Mouse (Mus musculus) ES-E14 (cell line): Measurements from ENCODE around the gene Gm47969. TPM values are rescaled to one million over a fixed set of nuclear protein-coding genes. Genes with fewer than 3 reads are reported as not detected.

Source experiments
- DNase-seq: peaks from one replicate; pipeline ENCODE4 v3.0.0-alpha.2; 2013; ENCODE audit warnings: low read depth, low spot score
- H3K27ac ChIP-seq: 2 replicates; pipeline ENCODE4 v1.5.1; 2012; ENCODE audit warnings: low read depth, mild to moderate bottlenecking, low read length, moderate library complexity, mixed read lengths; ENCODE audit not compliant: poor library complexity, insufficient read depth, severe bottlenecking
- H3K36me3 ChIP-seq: 2 replicates; pipeline ENCODE4 v1.6.1; 2012; ENCODE audit warnings: mild to moderate bottlenecking, low read length, moderate library complexity, mixed read lengths; ENCODE audit not compliant: control insufficient read depth, poor library complexity, insufficient read depth, severe bottlenecking
- H3K4me1 ChIP-seq, 2 experiments: fragments of 150-350 bp in 1 of 2; sonication (generic) in 1 of 2; 2 replicates each; pipeline ENCODE4 v1.6.1; 2012; ENCODE audit warnings: low read length in 2 of 2, mild to moderate bottlenecking in 1 of 2, mixed read lengths in 1 of 2; ENCODE audit not compliant: control insufficient read depth in 2 of 2, insufficient read depth in 2 of 2, poor library complexity in 1 of 2
- H3K4me3 ChIP-seq, 2 experiments: fragments of 150-350 bp in 1 of 2; sonication (generic) in 1 of 2; 2 replicates each; pipeline ENCODE4 v1.5.1; 2012; ENCODE audit warnings: low read length in 2 of 2, low read depth in 1 of 2, mild to moderate bottlenecking in 1 of 2, mixed read lengths in 1 of 2; ENCODE audit not compliant: insufficient read depth in 1 of 2, poor library complexity in 1 of 2, severe bottlenecking in 1 of 2
- H3K9ac ChIP-seq: 2 replicates; pipeline ENCODE4 v1.6.1; 2012; ENCODE audit warnings: low read depth, mild to moderate bottlenecking, low read length, mixed read lengths; ENCODE audit not compliant: poor library complexity, insufficient read depth, severe bottlenecking
- H3K9me3 ChIP-seq: fragments of 150-350 bp; sonication (generic); 2 replicates; pipeline ENCODE4 v1.6.1; 2012; ENCODE audit warnings: low read depth, mild to moderate bottlenecking, low read length; ENCODE audit not compliant: control insufficient read depth, insufficient read depth
- CHD2 ChIP-seq: IDR thresholded peaks from 2 replicates; pipeline ENCODE4 v1.6.1; 2014; ENCODE audit warnings: mild to moderate bottlenecking, low read depth, low read length, inconsistent platforms
- HCFC1 ChIP-seq: IDR thresholded peaks from 2 replicates; pipeline ENCODE4 v1.6.1; 2012; ENCODE audit warnings: low read length, inconsistent platforms, borderline replicate concordance; ENCODE audit not compliant: insufficient read depth
- MAFK ChIP-seq: IDR thresholded peaks from 2 replicates; pipeline ENCODE4 v1.6.1; 2014; ENCODE audit warnings: mild to moderate bottlenecking, low read depth, low read length, inconsistent platforms; ENCODE audit not compliant: insufficient read depth
- ZC3H11A ChIP-seq: IDR thresholded peaks from 2 replicates; pipeline ENCODE4 v1.6.1; 2012; ENCODE audit warnings: low read depth, mild to moderate bottlenecking, inconsistent platforms, low read length, borderline replicate concordance
- ZNF384 ChIP-seq: IDR thresholded peaks from 2 replicates; pipeline ENCODE4 v1.6.1; 2012; ENCODE audit warnings: low read depth, low read length, inconsistent platforms
- in situ Hi-C, 2 experiments: fragments of 600-800 bp; cut with MboI; formaldehyde crosslinking; loops; one replicate each; pipeline ENCODE4 v1.15.1; 2025; ENCODE audit warnings: low sequenced_read_pairs in 2 of 2, inconsistent platforms in 1 of 2; ENCODE audit not compliant: unreplicated experiment in 2 of 2
- total RNA-seq: library from RNA; depleted of rRNA; stranded (reverse); fragments of 300-350 nt; gene quantifications from 2 replicates; pipeline ENCODE4 v1.2.3, GENCODE M21; 2012

Gene Gm47969
- total RNA-seq, 1 experiment = 0.22 TPM

GRCm38 (mm10) chr1:83058481-83058880 is 13.7 kb downstream of the Gm47969 start:
- in situ Hi-C loops = no loop called here
- no peak for TF ChIP-seq ZNF384
- no peak for TF ChIP-seq ZC3H11A
- TF ChIP-seq HCFC1 = no peak
- TF ChIP-seq CHD2 = no peak
- no peak for TF ChIP-seq MAFK
- H3K9me3 ChIP-seq = no peaks in the 10 kb centered on the region
- H3K4me3 ChIP-seq = no peak overlapping the region
- no peak for DNase-seq
- H3K27ac ChIP-seq = no peak overlapping the region
- H3K9ac ChIP-seq = no peak overlapping the region
- H3K36me3 ChIP-seq = no peaks in the 10 kb centered on the region
- H3K4me1 ChIP-seq = no peaks in the 10 kb centered on the region

- Histone ChIP-seq H3K4me1 (no peaks in the 10 kb centered on the region), H3K36me3 (no peaks in the 10 kb centered on the region), H3K4me3 (no peak within 1 kb of the TSS), H3K9me3 (no peaks in the 10 kb centered on the region), H3K27ac (no peak within 1 kb of the TSS), H3K9ac (no peak within 1 kb of the TSS)
- no peak for DNase-seq
- in situ Hi-C loops = no loop called here
- no peak for TF ChIP-seq ZC3H11A
- no peak for TF ChIP-seq ZNF384
- TF ChIP-seq HCFC1 = no peak
- no peak for TF ChIP-seq CHD2
- no peak for TF ChIP-seq MAFK
These were observed 14.5 kb downstream of the Gm47969 start, which contains the start of gene A030005K14Rik for GRCm38 (mm10) chr1:83059278-83059677. TSS of gene A030005K14Rik (minus strand) at chr1:83059378.

GRCm38 (mm10) chr1:83060643-83061042 is 15.9 kb downstream of the Gm47969 start, which contains the start of gene Krtap28-13:
TSS of gene Krtap28-13 (plus strand) at chr1:83060930.
- in situ Hi-C loops = no loop called here
- TF ChIP-seq ZC3H11A (no peak), MAFK (no peak), CHD2 (no peak), HCFC1 (no peak), ZNF384 (no peak)
- peak within 1 kb of the TSS in 1 of 2 experiments; percentile 44; a peak in 2 of 4 replicates for H3K4me3 ChIP-seq
- H3K27ac ChIP-seq = no peak within 1 kb of the TSS
- DNase-seq = no peak
- H3K36me3 ChIP-seq = no peaks in the 10 kb centered on the region
- H3K9ac ChIP-seq = no peak within 1 kb of the TSS
- no peaks in the 10 kb centered on the region for H3K4me1 ChIP-seq
- H3K9me3 ChIP-seq = no peaks in the 10 kb centered on the region

GRCm38 (mm10) chr1:83064851-83065250 is 20.1 kb downstream of the Gm47969 start:
- DNase-seq = peak; percentile 48
- in situ Hi-C loops = no loop called here

GRCm38 (mm10) chr1:83066577-83066976 is 21.8 kb downstream of the Gm47969 start:
- no peak for TF ChIP-seq ZNF384
- H3K27ac ChIP-seq = no peak overlapping the region
- no peak for DNase-seq
- no peaks in the 10 kb centered on the region for H3K4me1 ChIP-seq
- no peaks in the 10 kb centered on the region for H3K36me3 ChIP-seq
- H3K9me3 ChIP-seq = no peaks in the 10 kb centered on the region
- in situ Hi-C loops = no loop called here
- no peak overlapping the region for H3K4me3 ChIP-seq
- no peak overlapping the region for H3K9ac ChIP-seq

More at GRCm38 (mm10) chr1:83064851-83065250, 20.1 kb downstream of the Gm47969 start:
- no peaks in the 10 kb centered on the region for H3K36me3 ChIP-seq
- no peak overlapping the region for H3K4me3 ChIP-seq
- H3K27ac ChIP-seq = no peak overlapping the region
- no peaks in the 10 kb centered on the region for H3K4me1 ChIP-seq
- no peaks in the 10 kb centered on the region for H3K9me3 ChIP-seq
- no peak overlapping the region for H3K9ac ChIP-seq
- TF ChIP-seq CHD2 (no peak), ZC3H11A (no peak), MAFK (no peak), ZNF384 (no peak), HCFC1 (no peak)
